Mouse (Mus musculus) heart, embryonic 13.5 days (tissue): ENCODE measurements around the gene Rasa3. TPM values are rescaled to one million over a fixed set of nuclear protein-coding genes. Genes with fewer than 3 reads are reported as not detected.
A peak's percentile ranks its signal among the peaks of the same experiment; 100 is the strongest.

Experiments
- ATAC-seq: fragments of 200-750 bp; cut with Nextera tagmentation; 2 replicates; pipeline ENCODE4 v1.8.0; 2017; ENCODE audit warnings: moderate TSS enrichment; ENCODE audit not compliant: insufficient number of reproducible peaks, low FRiP score, low TSS enrichment; ENCODE audit errors: extremely low read depth
- H3K27ac ChIP-seq: fragments of 300-500 bp; sonication (generic); replicated peaks from 2 replicates; pipeline ENCODE4 v1.5.1; 2015; ENCODE audit warnings: moderate library complexity, mild to moderate bottlenecking, inconsistent platforms
- H3K27me3 ChIP-seq: fragments of 300-500 bp; sonication (generic); replicated peaks from 2 replicates; pipeline ENCODE4 v1.6.1; 2015; ENCODE audit warnings: mild to moderate bottlenecking, inconsistent platforms
- H3K36me3 ChIP-seq: fragments of 300-500 bp; sonication (generic); 2 replicates; pipeline ENCODE4 v1.6.1; 2015; ENCODE audit warnings: mild to moderate bottlenecking, inconsistent platforms
- H3K4me1 ChIP-seq: fragments of 300-500 bp; sonication (generic); 2 replicates; pipeline ENCODE4 v1.6.1; 2015; ENCODE audit warnings: inconsistent platforms
- H3K4me2 ChIP-seq: fragments of 300-500 bp; sonication (generic); 2 replicates; pipeline ENCODE4 v1.6.1; 2015; ENCODE audit warnings: inconsistent platforms, mild to moderate bottlenecking, moderate library complexity
- H3K4me3 ChIP-seq: fragments of 300-500 bp; sonication (generic); 2 replicates; pipeline ENCODE4 v1.5.1; 2015; ENCODE audit warnings: moderate library complexity, mild to moderate bottlenecking, inconsistent platforms
- H3K9ac ChIP-seq: fragments of 300-500 bp; sonication (generic); 2 replicates; pipeline ENCODE4 v1.6.1; 2015; ENCODE audit warnings: inconsistent platforms, mild to moderate bottlenecking, moderate library complexity
- H3K9me3 ChIP-seq: fragments of 300-500 bp; sonication (generic); 2 replicates; pipeline ENCODE4 v1.6.1; 2016; ENCODE audit warnings: inconsistent platforms
- WGBS: fragments of 180-500 bp; shearing (Covaris S2); methylation state at CpG from one replicate; pipeline ENCODE4 v1.1.7; 2015; ENCODE audit warnings: mixed read lengths; 5-methylcytosine and 5-hydroxymethylcytosine counted together
- polyA plus RNA-seq: library from polyadenylated mRNA; unstranded; fragments of >200 nt; fragmentation: Nextera tagmentation; extraction: Ambion mirVana; gene quantifications from 2 replicates; pipeline ENCODE4 v1.2.1, GENCODE M21; 2015

Rasa3 gene
- polyA plus RNA-seq, 1 experiment from 2014 or later = 23.4 TPM

DNA sequence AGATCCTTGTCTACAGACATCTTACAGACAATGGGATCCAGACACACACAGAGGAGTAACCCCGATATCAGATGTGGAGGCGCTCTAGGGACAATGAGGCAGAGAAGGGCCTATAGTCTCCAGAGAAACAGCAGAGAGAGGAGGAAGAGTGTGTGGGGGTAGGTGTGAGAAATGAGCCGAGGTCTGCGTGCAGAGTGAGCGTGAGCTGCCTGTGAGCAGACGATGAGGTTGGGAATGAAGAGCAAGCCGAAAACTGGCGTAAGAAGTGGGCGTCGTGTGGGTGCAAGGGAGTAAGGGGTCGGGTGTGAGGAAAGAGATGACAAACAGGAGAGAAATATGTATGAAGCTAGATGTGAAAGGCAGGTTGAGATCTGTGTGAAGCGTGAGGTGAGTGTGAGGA lies 65.7 kb downstream of the Rasa3 start:
- Histone ChIP-seq H3K4me3 (no peak overlapping the region), H3K27ac (no peak overlapping the region), H3K36me3 (peaks cover 37% of the 10 kb centered on the region), H3K4me1 (peaks cover 25% of the 10 kb centered on the region), H3K9me3 (no peaks in the 10 kb centered on the region), H3K9ac (no peak overlapping the region), H3K4me2 (no peak overlapping the region), H3K27me3 (no peaks in the 10 kb centered on the region)
- 82% methylated on average over 12 of the region's 12 CpGs for WGBS
- no peak for ATAC-seq

DNA sequence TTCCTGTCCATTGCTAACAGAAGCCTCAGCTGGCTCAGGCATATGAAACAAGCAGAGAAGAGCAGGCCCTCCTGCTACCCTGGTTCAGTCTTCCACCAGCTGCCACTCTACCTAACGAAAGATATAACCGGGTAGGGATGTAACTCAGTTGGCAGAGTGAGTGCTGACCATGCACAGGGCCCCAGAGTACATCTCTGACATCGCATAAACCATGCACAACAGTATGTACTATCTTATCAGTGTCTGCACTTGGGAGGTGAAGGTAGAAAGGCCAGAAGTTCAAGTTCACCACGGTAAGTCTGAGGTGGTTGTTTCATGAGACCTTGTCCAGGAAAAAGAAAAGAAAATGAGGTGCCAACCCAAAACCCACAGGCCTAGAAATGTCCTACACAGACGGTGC lies 67.4 kb downstream of the Rasa3 start:
- no peaks in the 10 kb centered on the region for H3K27me3 ChIP-seq
- H3K36me3 ChIP-seq = peaks cover 44% of the 10 kb centered on the region
- 44% methylated on average over 5 of the region's 5 CpGs for WGBS
- H3K9me3 ChIP-seq = no peaks in the 10 kb centered on the region
- H3K9ac ChIP-seq = no peak overlapping the region
- peaks cover 34% of the 10 kb centered on the region for H3K4me1 ChIP-seq
- no peak overlapping the region for H3K4me2 ChIP-seq
- H3K27ac ChIP-seq = no peak overlapping the region
- no peak for ATAC-seq
- no peak overlapping the region for H3K4me3 ChIP-seq

DNA sequence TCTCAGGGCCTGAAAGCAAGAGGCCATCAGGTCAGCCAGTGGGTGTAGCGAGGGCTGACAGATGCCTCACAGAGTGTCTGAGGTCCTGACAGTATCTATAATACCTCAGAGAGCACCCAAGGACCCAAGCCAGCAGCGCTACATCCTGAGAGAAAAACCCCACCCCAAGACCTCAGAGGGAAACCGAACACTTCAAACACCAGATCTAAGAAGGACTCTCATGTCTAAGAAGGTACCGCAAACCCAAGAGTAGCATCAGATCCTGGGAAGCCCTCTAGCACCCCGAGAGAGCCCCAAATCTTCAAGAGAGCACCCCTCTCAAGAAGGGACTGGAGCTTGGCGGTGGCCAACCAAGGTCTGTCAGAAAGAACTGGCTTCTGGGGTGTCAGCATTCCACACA lies 68.5 kb downstream of the Rasa3 start:
- Histone ChIP-seq H3K4me2 (no peak overlapping the region), H3K27ac (no peak overlapping the region), H3K9ac (no peak overlapping the region), H3K4me3 (no peak overlapping the region), H3K9me3 (no peaks in the 10 kb centered on the region), H3K4me1 (peaks cover 28% of the 10 kb centered on the region), H3K36me3 (peaks cover 51% of the 10 kb centered on the region), H3K27me3 (no peaks in the 10 kb centered on the region)
- no peak for ATAC-seq
- 88% methylated on average over 6 of the region's 6 CpGs for WGBS

GRCm38 (mm10) chr8:13605920-13606480 lies 71.4 kb downstream of the Rasa3 start:
- H3K4me2 ChIP-seq = no peak overlapping the region
- ATAC-seq = no peak
- 47% methylated on average over 7 of the region's 7 CpGs for WGBS
- H3K27me3 ChIP-seq = no peaks in the 10 kb centered on the region
- no peak overlapping the region for H3K4me3 ChIP-seq
- H3K9me3 ChIP-seq = no peaks in the 10 kb centered on the region
- H3K36me3 ChIP-seq = peaks cover 40% of the 10 kb centered on the region
- no peak overlapping the region for H3K9ac ChIP-seq
- peaks cover 32% of the 10 kb centered on the region for H3K4me1 ChIP-seq
- H3K27ac ChIP-seq = peak overlapping the region; percentile 29; the same call in 1 of the 2 replicates

DNA sequence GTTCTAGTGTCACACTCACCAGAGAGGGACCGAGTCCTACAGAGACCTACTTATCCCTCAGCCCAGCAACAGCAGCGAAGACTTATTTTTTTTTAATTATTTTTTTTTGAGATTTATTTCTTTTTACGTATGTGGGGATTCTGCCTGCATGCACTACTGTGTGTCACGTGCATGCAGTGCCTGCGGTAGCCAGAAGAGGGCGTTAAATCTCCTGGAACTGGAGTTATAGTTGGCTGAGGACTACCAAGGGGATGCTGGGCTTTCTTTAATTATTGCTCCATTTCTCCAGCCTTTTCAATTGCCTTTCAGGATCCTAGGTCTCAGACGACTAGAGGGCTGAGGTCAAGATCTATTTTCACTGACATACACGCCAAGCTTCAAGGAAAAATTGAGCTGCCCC lies 74.8 kb downstream of the Rasa3 start:
- no peaks in the 10 kb centered on the region for H3K27me3 ChIP-seq
- WGBS = 61% methylated on average over 8 of the region's 8 CpGs
- H3K36me3 ChIP-seq = peaks cover 39% of the 10 kb centered on the region
- H3K9me3 ChIP-seq = no peaks in the 10 kb centered on the region
- peaks cover 41% of the 10 kb centered on the region for H3K4me1 ChIP-seq
- no peak overlapping the region for H3K4me3 ChIP-seq
- no peak for ATAC-seq
- no peak overlapping the region for H3K4me2 ChIP-seq
- H3K9ac ChIP-seq = no peak overlapping the region
- no peak overlapping the region for H3K27ac ChIP-seq

DNA sequence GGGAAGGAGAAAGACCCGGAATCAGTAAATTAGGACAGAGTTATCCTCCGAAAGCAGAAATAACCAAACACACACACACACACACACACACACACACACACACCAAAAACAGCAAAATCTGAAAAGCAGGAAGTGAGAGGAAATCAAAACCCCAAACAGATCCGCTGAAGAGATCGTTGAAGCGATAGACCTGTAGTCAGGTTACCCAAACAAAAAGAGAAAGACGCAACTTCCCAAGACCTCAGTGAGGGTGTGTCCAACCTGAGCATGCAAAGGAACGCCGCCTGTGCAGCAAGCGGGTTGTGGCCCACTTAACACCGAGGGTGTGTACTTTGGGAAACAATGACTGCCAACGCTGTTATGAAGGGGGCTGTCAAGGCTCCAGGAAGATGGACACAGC lies 76.2 kb downstream of the Rasa3 start:
- WGBS = 75% methylated on average over 11 of the region's 11 CpGs
- H3K27me3 ChIP-seq = no peaks in the 10 kb centered on the region
- no peaks in the 10 kb centered on the region for H3K9me3 ChIP-seq
- H3K4me2 ChIP-seq = no peak overlapping the region
- peaks cover 54% of the 10 kb centered on the region for H3K36me3 ChIP-seq
- peaks cover 39% of the 10 kb centered on the region for H3K4me1 ChIP-seq
- ATAC-seq = no peak
- H3K4me3 ChIP-seq = no peak overlapping the region
- H3K27ac ChIP-seq = no peak overlapping the region
- no peak overlapping the region for H3K9ac ChIP-seq

GRCm38 (mm10) chr8:13600716-13601115 lies 76.7 kb downstream of the Rasa3 start:
- H3K27me3 ChIP-seq = no peaks in the 10 kb centered on the region
- no peak overlapping the region for H3K9ac ChIP-seq
- 73% methylated on average over 10 of the region's 10 CpGs for WGBS
- H3K4me1 ChIP-seq = peaks cover 34% of the 10 kb centered on the region
- H3K9me3 ChIP-seq = no peaks in the 10 kb centered on the region
- ATAC-seq = no peak
- H3K36me3 ChIP-seq = peaks cover 57% of the 10 kb centered on the region
- H3K27ac ChIP-seq = no peak overlapping the region
- no peak overlapping the region for H3K4me2 ChIP-seq
- H3K4me3 ChIP-seq = no peak overlapping the region

- H3K9ac ChIP-seq = no peak overlapping the region
- H3K36me3 ChIP-seq = peaks cover 57% of the 10 kb centered on the region
- H3K4me2 ChIP-seq = no peak overlapping the region; the same call in 1 of the 2 replicates
- H3K27ac ChIP-seq = no peak overlapping the region
- WGBS = 50% methylated on average over 7 of the region's 7 CpGs
- H3K4me1 ChIP-seq = peaks cover 29% of the 10 kb centered on the region
- H3K4me3 ChIP-seq = no peak overlapping the region
- no peaks in the 10 kb centered on the region for H3K9me3 ChIP-seq
- no peak for ATAC-seq
- no peaks in the 10 kb centered on the region for H3K27me3 ChIP-seq
Measured at GRCm38 (mm10) chr8:13600204-13600603, 77.2 kb downstream of the Rasa3 start.

GRCm38 (mm10) chr8:13597777-13598176 lies 79.6 kb downstream of the Rasa3 start:
- 49% methylated on average over 6 of the region's 6 CpGs for WGBS
- Histone ChIP-seq H3K4me2 (peak overlapping the region; percentile 6; the same call in 1 of the 2 replicates), H3K36me3 (peaks cover 45% of the 10 kb centered on the region), H3K9me3 (no peaks in the 10 kb centered on the region), H3K27me3 (no peaks in the 10 kb centered on the region), H3K4me1 (peaks cover 23% of the 10 kb centered on the region), H3K9ac (no peak overlapping the region), H3K4me3 (no peak overlapping the region), H3K27ac (peak overlapping the region; percentile 34)
- no peak; the same call in 1 of the 2 replicates for ATAC-seq

GRCm38 (mm10) chr8:13595861-13596260 lies 81.5 kb downstream of the Rasa3 start:
- Histone ChIP-seq H3K36me3 (peaks cover 58% of the 10 kb centered on the region), H3K9ac (no peak overlapping the region), H3K4me1 (peaks cover 20% of the 10 kb centered on the region), H3K27ac (no peak overlapping the region), H3K27me3 (no peaks in the 10 kb centered on the region), H3K9me3 (no peaks in the 10 kb centered on the region), H3K4me3 (no peak overlapping the region), H3K4me2 (no peak overlapping the region)
- ATAC-seq = no peak
- 83% methylated on average over 6 of the region's 6 CpGs for WGBS

GRCm38 (mm10) chr8:13594884-13595323 lies 82.5 kb downstream of the Rasa3 start:
- Histone ChIP-seq H3K27me3 (no peaks in the 10 kb centered on the region), H3K36me3 (peaks cover 62% of the 10 kb centered on the region), H3K9ac (no peak overlapping the region), H3K9me3 (no peaks in the 10 kb centered on the region), H3K4me2 (no peak overlapping the region), H3K27ac (no peak overlapping the region), H3K4me1 (peaks cover 10% of the 10 kb centered on the region), H3K4me3 (no peak overlapping the region)
- no peak for ATAC-seq
- 74% methylated on average over 11 of the region's 11 CpGs for WGBS

- Histone ChIP-seq H3K27me3 (no peaks in the 10 kb centered on the region), H3K9ac (no peak overlapping the region), H3K36me3 (peaks cover 69% of the 10 kb centered on the region), H3K4me3 (no peak overlapping the region), H3K27ac (no peak overlapping the region), H3K4me1 (peaks cover 14% of the 10 kb centered on the region), H3K9me3 (no peaks in the 10 kb centered on the region), H3K4me2 (no peak overlapping the region)
- 77% methylated on average over 8 of the region's 8 CpGs for WGBS
- ATAC-seq = no peak
Measured at GRCm38 (mm10) chr8:13593340-13593739, 84.1 kb downstream of the Rasa3 start.
